Mouse (Mus musculus): ENCODE results near the gene Tbck. TPM values are rescaled to one million over a fixed set of nuclear protein-coding genes. Genes with fewer than 3 reads are reported as not detected.

Gene Tbck
- polyA plus RNA-seq, 1 experiment from 2014 or later, result 33.2 TPM

DNA sequence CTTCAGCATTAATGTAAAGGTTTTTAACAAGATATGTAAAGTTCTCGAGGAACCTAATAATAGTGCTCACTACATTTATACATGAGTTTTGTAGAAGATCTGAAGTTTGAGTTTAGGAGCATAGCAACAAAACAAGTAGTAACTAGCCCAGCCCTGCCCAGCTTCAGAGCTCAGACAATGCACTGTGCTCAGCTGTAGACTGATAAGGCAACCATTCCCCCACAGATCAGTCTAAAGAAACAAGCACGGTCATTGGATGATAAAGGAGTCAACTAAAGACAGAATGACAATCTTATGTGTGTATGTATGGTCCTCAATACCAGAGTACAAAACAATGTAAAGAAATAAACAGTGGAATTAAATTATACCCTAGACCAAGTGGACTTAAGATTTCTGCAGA lies 135.5 kb downstream of the Tbck start:
- no peak overlapping the region for H3K27ac ChIP-seq (replicated peaks; ENCODE audit: low read depth, low read length)
- H3K4me2 ChIP-seq (ENCODE audit: low read length), result no peak overlapping the region
- H3K9ac ChIP-seq (replicated peaks; ENCODE audit: low read length), result no peak overlapping the region
- H3K4me3 ChIP-seq (replicated peaks; ENCODE audit: low read depth, low read length), result no peak overlapping the region
- H3K36me3 ChIP-seq (ENCODE audit: control insufficient read depth, insufficient read depth, low read length), result peaks cover 3% of the 10 kb centered on the region; the same call in 1 of the 2 replicates
- no peaks in the 10 kb centered on the region for H3K27me3 ChIP-seq (ENCODE audit: control insufficient read depth, insufficient read depth, low read length)
- DNase-seq, result no peak
- H3K9me3 ChIP-seq (ENCODE audit: control insufficient read depth, low read length), result no peaks in the 10 kb centered on the region
- ATAC-seq (ENCODE audit: low FRiP score, low TSS enrichment), result no peak
- no peaks in the 10 kb centered on the region for H3K4me1 ChIP-seq (ENCODE audit: control insufficient read depth, insufficient read depth, low read length)
- 79% methylated on average over 2 of the region's 2 CpGs for WGBS

DNA sequence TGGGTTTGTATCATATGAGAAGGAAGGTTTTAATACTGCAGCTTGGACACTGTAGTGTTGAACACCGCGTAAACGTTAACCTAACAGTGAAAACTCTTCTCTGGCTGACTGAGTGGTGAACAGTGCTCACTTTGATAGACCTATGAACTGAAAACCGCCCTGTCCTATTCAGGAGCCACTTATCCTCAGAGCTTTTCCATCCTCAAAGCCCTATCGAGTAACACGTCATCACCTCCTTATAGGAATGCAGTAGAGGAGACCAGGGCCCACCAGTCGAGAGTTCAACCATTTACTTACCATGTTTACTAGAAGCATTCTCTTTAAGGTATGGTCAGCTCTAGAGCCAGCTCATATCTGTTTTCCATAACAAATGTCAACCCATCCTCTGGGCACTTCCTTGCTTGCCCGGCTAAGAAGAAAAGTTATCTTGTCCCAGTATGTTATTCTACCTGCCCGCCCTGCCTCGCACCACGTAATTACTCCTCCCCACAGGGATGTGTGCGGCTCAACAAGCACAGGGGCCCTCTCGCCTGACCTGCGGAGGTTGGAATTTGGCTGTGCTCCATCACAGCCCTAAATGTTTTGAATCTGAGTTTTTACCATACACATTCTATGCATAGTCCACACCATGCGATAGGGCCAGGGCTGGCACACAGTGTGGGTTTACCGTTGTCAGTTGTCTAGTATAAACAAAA lies 147.4 kb downstream of the Tbck start:
- Histone ChIP-seq H3K4me1 (ENCODE audit: control insufficient read depth, insufficient read depth, low read length) (no peaks in the 10 kb centered on the region), H3K9ac (replicated peaks; ENCODE audit: low read length) (no peak overlapping the region), H3K27ac (replicated peaks; ENCODE audit: low read depth, low read length) (no peak overlapping the region), H3K27me3 (ENCODE audit: control insufficient read depth, insufficient read depth, low read length) (no peaks in the 10 kb centered on the region), H3K9me3 (ENCODE audit: control insufficient read depth, low read length) (no peaks in the 10 kb centered on the region), H3K36me3 (ENCODE audit: control insufficient read depth, insufficient read depth, low read length) (peaks cover 6% of the 10 kb centered on the region; the same call in 1 of the 2 replicates), H3K4me3 (replicated peaks; ENCODE audit: low read depth, low read length) (no peak overlapping the region), H3K4me2 (ENCODE audit: low read length) (no peak overlapping the region)
- no peak for DNase-seq
- WGBS, result 96% methylated on average over 16 of the region's 16 CpGs
- no peak for ATAC-seq (ENCODE audit: low FRiP score, low TSS enrichment)

DNA sequence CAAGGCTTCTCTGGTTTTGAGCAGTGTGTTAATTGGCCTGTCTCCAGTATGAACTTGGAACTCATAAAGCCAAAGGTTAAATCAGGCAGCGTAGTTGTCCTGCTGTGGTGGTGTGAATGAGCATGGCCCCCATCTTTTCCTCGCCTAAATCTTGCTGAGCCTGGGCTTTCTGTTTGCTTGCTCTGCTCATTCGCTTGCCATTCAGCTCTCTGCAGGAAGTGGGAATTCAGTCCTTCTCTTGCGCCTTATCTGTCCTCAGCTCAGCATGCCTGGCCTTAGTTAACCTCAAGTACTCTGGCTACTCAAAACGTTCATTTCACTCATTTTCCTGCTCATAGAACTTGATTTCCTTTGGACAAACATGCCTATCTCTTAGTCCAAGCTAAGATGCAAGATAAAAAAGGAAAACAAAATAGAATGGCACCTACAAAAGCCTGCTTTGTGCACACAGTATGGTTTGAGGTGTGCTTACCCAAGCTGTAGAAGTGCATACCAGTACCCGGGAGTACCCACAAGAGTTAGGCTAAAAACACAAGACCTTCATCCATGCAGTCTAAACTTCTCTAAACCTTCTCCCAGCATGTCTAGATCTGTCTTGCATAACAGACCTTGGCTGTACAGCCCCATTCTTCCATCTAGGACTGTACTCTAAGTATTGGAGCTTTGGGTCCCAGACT lies 151.3 kb downstream of the Tbck start:
- DNase-seq (no peak), ATAC-seq (ENCODE audit: low FRiP score, low TSS enrichment) (no peak)
- H3K9me3 ChIP-seq (ENCODE audit: control insufficient read depth, low read length), result no peaks in the 10 kb centered on the region
- H3K27me3 ChIP-seq (ENCODE audit: control insufficient read depth, insufficient read depth, low read length), result no peaks in the 10 kb centered on the region
- no peak overlapping the region for H3K27ac ChIP-seq (replicated peaks; ENCODE audit: low read depth, low read length)
- no peaks in the 10 kb centered on the region for H3K4me1 ChIP-seq (ENCODE audit: control insufficient read depth, insufficient read depth, low read length)
- 87% methylated on average over 6 of the region's 6 CpGs for WGBS
- no peak overlapping the region for H3K4me2 ChIP-seq (ENCODE audit: low read length)
- H3K4me3 ChIP-seq (replicated peaks; ENCODE audit: low read depth, low read length), result no peak overlapping the region
- H3K9ac ChIP-seq (replicated peaks; ENCODE audit: low read length), result no peak overlapping the region
- H3K36me3 ChIP-seq (ENCODE audit: control insufficient read depth, insufficient read depth, low read length), result peaks cover 31% of the 10 kb centered on the region

DNA sequence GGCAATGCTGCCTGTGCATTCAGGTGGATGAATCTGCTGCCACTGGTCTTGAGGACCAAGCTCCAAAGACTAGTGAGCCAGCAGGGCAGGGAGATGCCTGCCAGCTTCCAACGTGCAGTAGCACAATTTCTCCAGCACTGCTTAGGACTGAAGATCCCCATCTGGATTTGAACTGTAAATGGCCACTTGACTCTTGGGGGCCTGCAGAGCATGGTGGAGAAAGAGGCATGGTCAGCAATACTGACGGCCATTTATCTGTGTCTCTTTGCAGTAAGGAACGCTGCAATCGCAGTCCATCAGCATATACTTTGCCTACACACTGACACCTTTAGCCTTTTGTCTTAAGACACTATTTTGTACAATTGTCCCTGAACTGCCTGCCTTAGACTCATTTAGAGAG lies 153.2 kb downstream of the Tbck start:
- no peak for DNase-seq
- WGBS, result 89% methylated on average over 4 of the region's 4 CpGs
- H3K9ac ChIP-seq (replicated peaks; ENCODE audit: low read length), result no peak overlapping the region

DNA sequence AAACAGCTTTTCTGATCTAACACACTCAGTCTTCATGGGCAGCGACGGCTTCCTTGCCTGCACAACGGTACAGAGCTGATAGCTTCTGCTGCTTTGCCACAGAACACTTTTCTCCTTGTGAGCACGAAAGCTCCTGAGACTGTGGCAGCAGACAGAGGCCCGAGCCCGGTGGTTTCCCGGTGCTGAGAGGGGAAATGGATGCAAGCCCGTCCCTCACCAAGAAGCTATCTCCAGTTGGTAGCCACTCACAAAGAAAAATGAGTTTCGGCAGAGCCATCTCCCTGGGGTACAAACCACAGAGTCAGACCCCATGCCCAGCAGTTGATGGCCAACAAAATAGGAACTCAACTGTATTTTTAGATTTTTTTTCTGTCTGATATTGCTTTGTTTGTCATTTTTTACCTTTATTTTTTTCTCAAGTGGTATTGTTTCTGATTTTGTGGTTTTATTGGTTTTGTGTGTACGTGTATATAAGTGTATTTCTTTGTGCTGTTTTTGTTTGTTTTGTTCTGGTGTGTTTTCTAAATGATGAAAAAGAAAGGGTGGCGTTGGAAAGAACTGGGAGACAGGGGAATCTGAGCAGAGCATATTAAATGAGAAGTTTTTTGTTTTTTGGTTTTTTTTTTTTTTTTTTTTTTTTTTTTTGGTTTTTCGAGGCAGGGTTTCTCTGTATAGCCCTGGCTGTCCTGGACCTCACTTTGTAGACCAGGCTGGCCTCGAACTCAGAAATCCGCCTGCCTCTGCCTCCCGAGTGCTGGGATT lies 154.9 kb downstream of the Tbck start:
- no peaks in the 10 kb centered on the region for H3K27me3 ChIP-seq (ENCODE audit: control insufficient read depth, insufficient read depth, low read length)
- no peak overlapping the region for H3K9ac ChIP-seq (replicated peaks; ENCODE audit: low read length)
- H3K4me3 ChIP-seq (replicated peaks; ENCODE audit: low read depth, low read length), result no peak overlapping the region
- peaks cover 40% of the 10 kb centered on the region for H3K36me3 ChIP-seq (ENCODE audit: control insufficient read depth, insufficient read depth, low read length)
- no peaks in the 10 kb centered on the region for H3K4me1 ChIP-seq (ENCODE audit: control insufficient read depth, insufficient read depth, low read length)
- DNase-seq, result no peak
- no peak for ATAC-seq (ENCODE audit: low FRiP score, low TSS enrichment)
- H3K4me2 ChIP-seq (ENCODE audit: low read length), result no peak overlapping the region
- 94% methylated on average over 15 of the region's 15 CpGs for WGBS
- no peak overlapping the region for H3K27ac ChIP-seq (replicated peaks; ENCODE audit: low read depth, low read length)
- no peaks in the 10 kb centered on the region for H3K9me3 ChIP-seq (ENCODE audit: control insufficient read depth, low read length)

More for the DNA sequence above, 153.2 kb downstream of the Tbck start:
- no peak overlapping the region for H3K27ac ChIP-seq (replicated peaks; ENCODE audit: low read depth, low read length)
- no peaks in the 10 kb centered on the region for H3K27me3 ChIP-seq (ENCODE audit: control insufficient read depth, insufficient read depth, low read length)
- H3K4me1 ChIP-seq (ENCODE audit: control insufficient read depth, insufficient read depth, low read length), result no peaks in the 10 kb centered on the region
- no peak for ATAC-seq (ENCODE audit: low FRiP score, low TSS enrichment)
- H3K9me3 ChIP-seq (ENCODE audit: control insufficient read depth, low read length), result no peaks in the 10 kb centered on the region
- H3K36me3 ChIP-seq (ENCODE audit: control insufficient read depth, insufficient read depth, low read length), result peaks cover 40% of the 10 kb centered on the region
- no peak overlapping the region for H3K4me2 ChIP-seq (ENCODE audit: low read length)
- H3K4me3 ChIP-seq (replicated peaks; ENCODE audit: low read depth, low read length), result no peak overlapping the region

DNA sequence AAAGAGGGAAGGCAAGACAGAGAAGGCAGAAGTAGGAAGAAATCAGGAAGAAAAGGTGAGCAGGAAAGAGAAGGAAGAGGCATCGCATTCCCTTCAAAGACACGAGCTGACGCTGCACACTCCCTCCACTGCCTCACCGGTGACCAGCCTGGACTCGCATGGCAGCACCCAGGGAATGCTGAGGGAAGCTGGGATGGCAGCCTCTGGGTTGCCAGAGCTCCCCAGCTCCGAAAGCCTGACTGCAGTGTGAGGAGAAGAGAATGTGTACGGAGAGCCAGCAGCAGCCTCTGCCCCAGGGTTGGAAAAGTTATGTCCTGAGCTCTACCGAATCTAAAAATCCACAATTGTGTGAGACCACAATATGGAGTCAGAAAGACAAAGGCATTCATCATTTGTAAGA lies 155.6 kb downstream of the Tbck start:
- Histone ChIP-seq H3K27ac (replicated peaks; ENCODE audit: low read depth, low read length) (no peak overlapping the region), H3K4me2 (ENCODE audit: low read length) (no peak overlapping the region), H3K4me3 (replicated peaks; ENCODE audit: low read depth, low read length) (no peak overlapping the region), H3K36me3 (ENCODE audit: control insufficient read depth, insufficient read depth, low read length) (peaks cover 38% of the 10 kb centered on the region), H3K4me1 (ENCODE audit: control insufficient read depth, insufficient read depth, low read length) (no peaks in the 10 kb centered on the region), H3K9ac (replicated peaks; ENCODE audit: low read length) (no peak overlapping the region), H3K27me3 (ENCODE audit: control insufficient read depth, insufficient read depth, low read length) (no peaks in the 10 kb centered on the region), H3K9me3 (ENCODE audit: control insufficient read depth, low read length) (no peaks in the 10 kb centered on the region)
- ATAC-seq (ENCODE audit: low FRiP score, low TSS enrichment), result no peak
- no peak for DNase-seq
- 76% methylated on average over 8 of the region's 8 CpGs for WGBS

DNA sequence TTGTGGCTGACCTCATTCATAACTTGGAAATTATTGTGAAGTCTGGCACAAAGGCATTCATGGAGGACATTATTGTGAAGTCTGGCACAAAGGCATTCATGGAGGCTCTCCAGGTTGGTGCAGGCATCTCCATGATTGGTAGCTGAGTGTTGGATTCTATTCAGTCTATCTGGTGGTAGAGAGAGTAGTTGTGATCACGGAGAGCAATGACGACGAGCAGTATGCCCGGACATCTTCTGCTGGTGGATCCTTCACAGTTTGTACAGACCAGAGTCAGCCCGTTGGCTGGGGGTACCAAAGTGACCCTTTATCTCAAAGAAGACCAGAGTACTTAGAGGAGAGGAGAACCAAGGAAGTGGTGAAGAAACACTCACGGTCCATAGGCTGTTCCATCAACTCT lies 158.7 kb downstream of the Tbck start:
- Histone ChIP-seq H3K27ac (replicated peaks; ENCODE audit: low read depth, low read length) (no peak overlapping the region), H3K27me3 (ENCODE audit: control insufficient read depth, insufficient read depth, low read length) (no peaks in the 10 kb centered on the region), H3K9me3 (ENCODE audit: control insufficient read depth, low read length) (no peaks in the 10 kb centered on the region), H3K36me3 (ENCODE audit: control insufficient read depth, insufficient read depth, low read length) (peaks cover 31% of the 10 kb centered on the region), H3K4me2 (ENCODE audit: low read length) (no peak overlapping the region), H3K4me1 (ENCODE audit: control insufficient read depth, insufficient read depth, low read length) (no peaks in the 10 kb centered on the region), H3K4me3 (replicated peaks; ENCODE audit: low read depth, low read length) (no peak overlapping the region), H3K9ac (replicated peaks; ENCODE audit: low read length) (no peak overlapping the region)
- 96% methylated on average over 6 of the region's 6 CpGs for WGBS
- ATAC-seq (ENCODE audit: low FRiP score, low TSS enrichment), result no peak
- DNase-seq, result no peak

DNA sequence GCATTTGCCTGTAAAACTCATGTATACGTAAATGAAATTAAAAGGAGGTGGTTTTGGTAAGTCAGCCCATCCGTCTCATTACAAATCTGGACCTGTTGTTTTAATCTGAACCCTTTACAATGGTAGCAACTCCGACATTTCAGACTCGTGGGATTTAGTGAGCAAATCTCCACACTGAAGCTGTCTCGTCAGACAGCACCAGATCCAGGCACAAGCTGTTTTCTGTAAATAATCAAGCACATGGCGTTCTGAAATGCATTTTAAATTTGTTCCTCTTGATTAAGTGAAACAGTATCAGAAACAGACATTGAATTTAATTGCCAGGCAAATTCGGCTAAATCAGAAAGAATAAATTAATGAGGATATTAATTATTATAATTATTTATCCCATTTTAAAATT lies 165.7 kb downstream of the Tbck start:
- H3K9me3 ChIP-seq (ENCODE audit: control insufficient read depth, low read length), result no peaks in the 10 kb centered on the region
- ATAC-seq (ENCODE audit: low FRiP score, low TSS enrichment) (no peak), DNase-seq (no peak)
- H3K36me3 ChIP-seq (ENCODE audit: control insufficient read depth, insufficient read depth, low read length), result no peaks in the 10 kb centered on the region
- no peaks in the 10 kb centered on the region for H3K27me3 ChIP-seq (ENCODE audit: control insufficient read depth, insufficient read depth, low read length)
- H3K4me2 ChIP-seq (ENCODE audit: low read length), result no peak overlapping the region
- WGBS, result 63% methylated on average over 7 of the region's 7 CpGs
- H3K4me3 ChIP-seq (replicated peaks; ENCODE audit: low read depth, low read length), result no peak overlapping the region
- no peak overlapping the region for H3K27ac ChIP-seq (replicated peaks; ENCODE audit: low read depth, low read length)
- no peak overlapping the region for H3K9ac ChIP-seq (replicated peaks; ENCODE audit: low read length)
- H3K4me1 ChIP-seq (ENCODE audit: control insufficient read depth, insufficient read depth, low read length), result no peaks in the 10 kb centered on the region; the same call in 1 of the 2 replicates

All from midbrain, embryonic 14.5 days (tissue).